Mouse (Mus musculus): ENCODE results near the gene Mmp9.

GRCm38 (mm10) chr2:164917371-164917770 lies 23.2 kb upstream of the Mmp9 start:
- no peak for TF ChIP-seq CTCF (IDR thresholded peaks at IDR 0.05; ENCODE audit: insufficient read depth, low read length)
- no peak for TF ChIP-seq POLR2A (IDR thresholded peaks at IDR 0.05; ENCODE audit: borderline replicate concordance, extremely low read depth, low read depth, low read length)
